Mouse (Mus musculus): ENCODE data around the gene Fbxo5. TPM values are rescaled to one million over a fixed set of nuclear protein-coding genes. Genes with fewer than 3 reads are reported as not detected.

The Fbxo5 gene
- polyA plus RNA-seq, 1 experiment from 2014 or later: 37.9 TPM

DNA sequence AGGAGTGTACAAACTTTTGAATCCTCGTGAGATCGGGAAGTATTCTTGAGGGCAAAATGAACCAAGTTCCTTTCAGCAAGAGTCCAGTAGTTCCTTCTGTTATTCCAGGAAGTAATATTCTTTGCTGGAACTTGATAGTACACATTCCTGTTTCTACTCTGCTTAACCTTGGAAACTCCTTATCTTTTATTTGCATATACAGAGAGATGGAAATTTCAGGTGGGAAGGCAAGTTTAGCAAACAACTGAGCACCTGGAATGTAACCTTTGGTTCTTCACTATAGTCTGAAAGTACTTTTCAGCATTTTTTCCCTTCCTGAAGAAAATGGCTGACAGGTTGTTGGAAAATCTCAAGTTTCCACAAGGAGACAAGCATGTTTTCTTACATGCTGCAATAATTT is 2.3 kb upstream of the Fbxo5 start:
- H3K27ac ChIP-seq: peak overlapping the region; percentile 27; the same call in 1 of the 2 replicates
- no peak overlapping the region for H3K4me2 ChIP-seq

DNA sequence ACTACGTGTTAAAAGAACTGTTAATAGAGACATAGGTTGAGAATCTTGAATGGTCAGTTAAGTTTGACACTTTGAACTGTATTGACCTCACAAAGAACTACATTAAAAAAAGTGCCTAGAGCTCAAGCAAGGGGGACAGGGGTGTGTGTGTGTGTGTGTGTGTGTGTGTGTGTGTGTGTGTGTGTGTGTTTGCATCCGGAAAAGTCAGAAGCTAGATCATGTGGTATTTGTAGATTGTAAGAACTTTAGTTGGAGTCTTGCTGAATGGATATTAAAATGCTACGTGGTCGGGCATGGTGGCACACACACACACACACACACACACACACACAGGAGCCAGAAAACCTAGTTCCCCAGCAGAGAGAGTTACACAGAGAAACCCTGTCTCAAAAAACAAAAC is 1.6 kb upstream of the Fbxo5 start:
- Histone ChIP-seq H3K27ac (peak overlapping the region; percentile 95; the same call in 1 of the 2 replicates), H3K4me1 (replicated peaks) (peaks cover 27% of the 10 kb centered on the region), H3K4me3 (no peak overlapping the region), H3K27me3 (no peaks in the 10 kb centered on the region), H3K36me3 (peaks cover 7% of the 10 kb centered on the region), H3K4me2 (no peak overlapping the region), H3K9ac (no peak overlapping the region), H3K9me3 (replicated peaks) (no peaks in the 10 kb centered on the region)
- WGBS: 70% methylated on average over 4 of the region's 4 CpGs
- ATAC-seq (replicated peaks; ENCODE audit: insufficient number of reproducible peaks, insufficient read depth, low FRiP score, low read depth): no peak

More for the DNA sequence above, 2.3 kb upstream of the Fbxo5 start:
- 48% methylated on average over 2 of the region's 2 CpGs for WGBS
- Histone ChIP-seq H3K9ac (no peak overlapping the region), H3K27me3 (no peaks in the 10 kb centered on the region), H3K36me3 (peaks cover 14% of the 10 kb centered on the region), H3K4me1 (replicated peaks) (peaks cover 24% of the 10 kb centered on the region), H3K4me3 (no peak overlapping the region), H3K9me3 (replicated peaks) (no peaks in the 10 kb centered on the region)
- no peak for ATAC-seq (replicated peaks; ENCODE audit: insufficient number of reproducible peaks, insufficient read depth, low FRiP score, low read depth)

DNA sequence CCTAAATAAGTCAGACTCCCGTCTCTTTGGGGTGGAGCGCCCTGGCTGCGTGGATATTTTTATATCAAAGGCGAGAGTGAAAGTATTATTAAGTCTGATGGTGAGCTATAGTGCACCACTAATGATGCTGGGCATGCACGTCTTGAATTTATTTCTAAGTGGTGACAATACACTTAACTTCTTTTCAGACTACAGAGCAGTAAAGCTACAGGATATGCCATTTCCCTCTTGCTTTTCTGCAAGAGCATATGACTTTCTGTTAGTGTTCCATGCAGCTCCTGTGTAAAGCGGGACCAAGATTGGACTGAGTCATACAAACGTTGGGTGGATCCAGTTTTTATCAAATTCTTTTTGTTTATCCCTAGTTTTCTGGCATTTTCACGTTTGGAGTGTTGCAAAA is 1.0 kb upstream of the Fbxo5 start:
- 11% methylated on average over 8 of the region's 8 CpGs for WGBS

DNA sequence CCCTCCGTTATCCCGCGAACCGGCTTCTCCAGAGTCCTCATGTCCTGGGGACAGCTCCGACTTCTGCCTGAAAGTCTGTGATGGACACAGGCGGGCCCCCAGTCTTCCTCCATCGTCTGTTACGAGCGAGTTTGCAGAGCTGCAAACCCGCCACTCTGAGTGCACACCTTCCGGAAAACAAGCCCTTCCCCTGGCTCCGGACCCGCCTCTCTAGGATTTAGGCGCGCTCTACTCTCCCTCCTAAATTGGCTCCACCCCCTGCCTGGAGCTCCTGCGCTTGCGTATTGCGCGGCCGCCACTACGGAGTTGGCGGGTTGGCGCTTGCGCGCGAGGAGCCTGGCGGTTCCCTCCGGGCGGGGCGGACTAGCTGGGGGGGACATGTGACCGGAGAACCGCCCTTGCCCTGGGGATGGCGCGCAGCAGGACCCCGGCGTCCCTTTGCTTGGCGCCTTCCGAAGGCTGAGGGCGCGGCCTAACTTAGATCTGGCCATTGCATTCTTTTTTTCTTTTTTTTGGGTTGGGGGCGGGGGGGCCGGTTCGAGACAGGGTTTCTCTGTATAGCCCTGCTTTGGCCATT is 419 bp upstream of the Fbxo5 start:
- Histone ChIP-seq H3K27ac (peak overlapping the region; percentile 95), H3K4me1 (replicated peaks) (peaks cover 32% of the 10 kb centered on the region), H3K4me2 (peak overlapping the region; percentile 89), H3K4me3 (peak overlapping the region; percentile 63), H3K9me3 (replicated peaks) (no peaks in the 10 kb centered on the region), H3K27me3 (no peaks in the 10 kb centered on the region), H3K36me3 (peaks cover 9% of the 10 kb centered on the region), H3K9ac (peak overlapping the region; percentile 60)
- under 1% methylated on average over 43 of the region's 43 CpGs for WGBS
- ATAC-seq (replicated peaks; ENCODE audit: insufficient number of reproducible peaks, insufficient read depth, low FRiP score, low read depth): peak; percentile 94

More for the DNA sequence above, 1.0 kb upstream of the Fbxo5 start:
- Histone ChIP-seq H3K4me1 (replicated peaks) (peaks cover 29% of the 10 kb centered on the region), H3K27ac (peak overlapping the region; percentile 95), H3K4me2 (peak overlapping the region; percentile 89), H3K4me3 (peak overlapping the region; percentile 63), H3K9me3 (replicated peaks) (no peaks in the 10 kb centered on the region), H3K9ac (peak overlapping the region; percentile 60), H3K36me3 (peaks cover 4% of the 10 kb centered on the region), H3K27me3 (no peaks in the 10 kb centered on the region)
- ATAC-seq (replicated peaks; ENCODE audit: insufficient number of reproducible peaks, insufficient read depth, low FRiP score, low read depth): no peak

DNA sequence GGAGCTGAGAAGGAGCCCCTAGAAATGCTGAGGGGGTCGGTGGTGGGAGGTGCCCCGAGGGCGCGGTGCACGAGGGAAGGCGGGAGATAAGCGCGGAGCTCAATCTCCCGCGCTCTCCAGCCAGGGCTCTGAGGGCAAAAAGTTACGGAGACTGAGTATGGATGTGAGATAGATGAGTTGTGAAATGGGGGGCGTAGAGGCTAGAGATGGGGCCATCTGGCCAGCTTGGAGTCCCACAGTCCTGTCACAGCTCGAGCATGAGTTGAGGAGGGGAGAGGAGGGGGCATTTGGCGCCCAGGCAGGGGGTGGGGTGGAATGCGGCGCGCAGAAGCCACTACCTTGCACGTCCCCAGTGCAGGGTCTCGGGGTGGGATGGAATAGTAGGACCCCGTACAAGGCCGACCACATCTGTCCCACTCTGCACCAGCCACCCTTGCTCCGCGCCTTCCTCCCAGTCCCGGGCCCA is 676 bp downstream of the Fbxo5 start:
- H3K27me3 ChIP-seq: no peaks in the 10 kb centered on the region
- H3K9ac ChIP-seq: peak overlapping the region; percentile 73
- WGBS: under 1% methylated on average over 24 of the region's 24 CpGs
- H3K4me2 ChIP-seq: peak overlapping the region; percentile 89
- H3K36me3 ChIP-seq: peaks cover 19% of the 10 kb centered on the region
- peak overlapping the region; percentile 65 for H3K27ac ChIP-seq
- no peak for ATAC-seq (replicated peaks; ENCODE audit: insufficient number of reproducible peaks, insufficient read depth, low FRiP score, low read depth)
- H3K4me3 ChIP-seq: peak overlapping the region; percentile 63
- peaks cover 33% of the 10 kb centered on the region for H3K4me1 ChIP-seq (replicated peaks)
- H3K9me3 ChIP-seq (replicated peaks): no peaks in the 10 kb centered on the region

DNA sequence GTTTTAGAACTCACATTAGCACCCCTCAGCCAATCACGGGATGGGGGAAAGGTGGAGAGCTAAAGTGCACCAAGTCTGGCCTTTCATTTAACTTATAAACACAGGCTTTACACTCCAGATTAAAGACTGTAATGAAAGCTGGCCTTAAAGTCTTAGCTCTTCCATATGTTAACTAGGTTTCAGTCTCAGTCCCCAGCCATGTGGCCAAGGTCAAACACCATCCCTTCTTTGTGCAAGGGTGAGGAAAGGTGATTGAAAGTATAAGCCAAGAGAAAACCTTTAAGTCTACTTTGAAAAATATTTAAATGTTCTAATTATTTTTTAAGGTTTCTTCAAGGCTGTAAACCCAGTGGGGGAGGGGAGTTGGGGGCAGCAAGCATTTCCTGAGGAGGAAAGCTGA is 1.7 kb downstream of the Fbxo5 start:
- ATAC-seq (replicated peaks; ENCODE audit: insufficient number of reproducible peaks, insufficient read depth, low FRiP score, low read depth): no peak
- Histone ChIP-seq H3K27me3 (no peaks in the 10 kb centered on the region), H3K9me3 (replicated peaks) (no peaks in the 10 kb centered on the region), H3K27ac (no peak overlapping the region), H3K4me3 (peak overlapping the region; percentile 63), H3K4me1 (replicated peaks) (peaks cover 33% of the 10 kb centered on the region), H3K36me3 (peaks cover 23% of the 10 kb centered on the region), H3K9ac (peak overlapping the region; percentile 48), H3K4me2 (peak overlapping the region; percentile 67)
- 12% methylated on average over 1 of the region's 1 CpGs for WGBS

DNA sequence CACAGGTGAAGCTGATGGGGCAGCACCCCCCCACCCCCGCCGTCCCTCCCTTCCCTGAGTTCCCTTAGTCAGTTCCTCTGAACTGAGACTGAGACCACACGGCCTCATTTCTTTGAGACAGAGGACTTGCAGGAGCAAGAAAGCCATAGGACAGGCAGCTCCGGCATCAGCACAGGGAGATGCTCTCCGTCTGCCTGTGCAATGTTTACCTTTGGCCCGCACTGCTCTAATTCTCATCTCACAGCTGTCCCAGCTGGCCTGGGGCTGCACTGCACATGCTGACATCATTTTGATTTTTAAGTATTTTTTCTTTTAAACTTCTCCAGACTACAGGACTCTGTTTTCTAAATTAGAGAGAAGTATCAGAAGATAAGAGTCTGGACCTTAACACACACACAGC is 2.5 kb downstream of the Fbxo5 start:
- Histone ChIP-seq H3K4me1 (replicated peaks) (peaks cover 33% of the 10 kb centered on the region), H3K36me3 (peaks cover 30% of the 10 kb centered on the region), H3K27ac (no peak overlapping the region), H3K9ac (peak overlapping the region; percentile 48), H3K27me3 (no peaks in the 10 kb centered on the region), H3K4me2 (peak overlapping the region; percentile 67), H3K9me3 (replicated peaks) (no peaks in the 10 kb centered on the region), H3K4me3 (peak overlapping the region; percentile 63)
- ATAC-seq (replicated peaks; ENCODE audit: insufficient number of reproducible peaks, insufficient read depth, low FRiP score, low read depth): no peak
- WGBS: 27% methylated on average over 6 of the region's 6 CpGs

DNA sequence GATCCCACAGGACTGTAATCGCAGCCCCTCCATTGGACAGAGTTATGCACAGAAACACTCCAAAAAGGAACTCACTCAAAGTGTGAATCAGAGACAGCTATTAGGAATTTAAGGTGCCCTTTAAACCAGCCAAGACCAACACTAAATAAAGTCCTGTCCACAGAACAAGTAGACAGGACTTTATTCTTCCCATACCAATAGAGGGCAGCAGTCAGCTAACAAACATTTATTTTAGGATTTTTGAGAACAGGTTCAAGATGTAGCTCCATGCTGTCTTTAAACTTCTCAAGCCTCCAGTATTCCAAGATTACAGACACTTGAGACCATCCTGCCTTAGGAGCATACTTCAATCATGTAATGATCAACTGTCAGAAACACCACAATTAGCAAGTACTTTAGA is 4.9 kb downstream of the Fbxo5 start:
- H3K4me3 ChIP-seq: no peak overlapping the region
- H3K9ac ChIP-seq: no peak overlapping the region
- no peak for ATAC-seq (replicated peaks; ENCODE audit: insufficient number of reproducible peaks, insufficient read depth, low FRiP score, low read depth)
- no peaks in the 10 kb centered on the region for H3K27me3 ChIP-seq
- WGBS: 91% methylated on average over 1 of the region's 1 CpGs
- no peaks in the 10 kb centered on the region for H3K9me3 ChIP-seq (replicated peaks)
- no peak overlapping the region for H3K27ac ChIP-seq
- H3K4me1 ChIP-seq (replicated peaks): peaks cover 29% of the 10 kb centered on the region
- peaks cover 30% of the 10 kb centered on the region for H3K36me3 ChIP-seq
- no peak overlapping the region for H3K4me2 ChIP-seq

DNA sequence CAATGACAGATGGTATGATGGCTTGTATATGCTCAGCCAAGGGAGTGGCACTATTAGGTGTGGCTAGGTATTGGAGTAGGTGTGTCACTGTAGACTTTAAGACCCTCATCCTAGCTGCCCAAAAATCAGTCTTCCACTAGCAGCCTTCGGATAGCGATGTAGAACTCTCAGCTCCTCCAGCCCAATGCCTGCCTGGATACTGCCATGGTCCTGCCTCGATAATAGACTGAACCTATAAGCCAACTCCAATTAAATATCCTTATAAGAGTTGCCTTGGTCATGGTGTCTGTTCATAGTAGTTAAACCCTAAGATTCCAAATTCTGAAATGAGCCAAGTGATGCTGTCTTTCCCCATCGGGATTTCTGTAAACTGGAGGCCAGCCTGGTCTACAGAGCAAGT is 7.3 kb downstream of the Fbxo5 start:
- Histone ChIP-seq H3K36me3 (peaks cover 30% of the 10 kb centered on the region), H3K4me1 (replicated peaks) (peaks cover 12% of the 10 kb centered on the region), H3K9ac (no peak overlapping the region), H3K4me2 (no peak overlapping the region), H3K9me3 (replicated peaks) (no peaks in the 10 kb centered on the region), H3K4me3 (no peak overlapping the region), H3K27ac (no peak overlapping the region), H3K27me3 (no peaks in the 10 kb centered on the region)
- 79% methylated on average over 4 of the region's 4 CpGs for WGBS
- no peak for ATAC-seq (replicated peaks; ENCODE audit: insufficient number of reproducible peaks, insufficient read depth, low FRiP score, low read depth)

DNA sequence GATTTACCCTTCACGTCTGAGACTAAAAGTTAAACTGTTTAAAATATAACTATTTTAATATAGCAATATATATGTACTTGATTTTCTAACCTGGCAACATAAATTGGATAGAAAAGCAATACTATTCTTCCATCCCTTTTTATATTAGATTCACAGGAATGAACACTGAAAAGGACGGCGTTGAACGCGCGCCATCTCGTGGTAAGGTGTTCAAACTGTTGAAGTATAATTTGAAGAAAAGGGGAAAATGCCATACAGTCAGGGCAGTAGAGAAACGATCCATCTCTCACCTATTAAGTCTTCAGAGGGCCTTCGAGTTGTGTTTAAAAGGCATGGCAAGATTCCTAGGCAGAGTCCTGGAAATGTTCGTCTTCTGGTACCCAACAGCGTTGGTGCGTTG is 14.7 kb downstream of the Fbxo5 start:
- no peak for ATAC-seq (replicated peaks; ENCODE audit: insufficient number of reproducible peaks, insufficient read depth, low FRiP score, low read depth)
- no peak overlapping the region for H3K27ac ChIP-seq
- H3K9me3 ChIP-seq (replicated peaks): no peaks in the 10 kb centered on the region
- 17% methylated on average over 12 of the region's 12 CpGs for WGBS
- H3K27me3 ChIP-seq: 0 out of 2 replicates have a peak, but pooled peaks cover 2% of the 10 kb centered on the region
- no peaks in the 10 kb centered on the region for H3K36me3 ChIP-seq
- H3K4me2 ChIP-seq: no peak overlapping the region
- H3K4me3 ChIP-seq: no peak overlapping the region
- no peak overlapping the region for H3K9ac ChIP-seq
- no peaks in the 10 kb centered on the region for H3K4me1 ChIP-seq (replicated peaks)

DNA sequence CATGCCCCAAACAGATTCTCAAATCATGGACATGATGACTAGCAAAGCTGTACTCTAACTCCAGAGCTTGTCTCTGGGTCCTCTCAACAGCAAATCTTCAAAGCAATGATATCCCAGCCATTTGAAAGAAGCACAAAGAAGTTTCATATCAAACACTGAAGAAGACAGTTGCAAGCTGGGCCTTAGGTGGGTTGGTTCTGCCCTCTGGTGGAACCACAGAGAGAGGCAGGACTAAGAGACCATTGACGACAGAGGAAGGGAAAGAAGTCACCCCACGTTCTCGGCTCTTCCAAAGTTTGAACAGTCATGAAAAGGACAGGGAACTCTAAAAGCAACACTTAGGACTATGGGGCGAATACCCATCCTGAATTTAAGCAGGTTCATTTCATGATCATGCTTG is 18.5 kb downstream of the Fbxo5 start:
- WGBS: 12% methylated on average over 4 of the region's 4 CpGs
- H3K4me3 ChIP-seq: no peak overlapping the region
- H3K9me3 ChIP-seq (replicated peaks): no peaks in the 10 kb centered on the region
- no peak overlapping the region for H3K9ac ChIP-seq
- no peaks in the 10 kb centered on the region for H3K36me3 ChIP-seq
- no peak overlapping the region for H3K27ac ChIP-seq
- H3K27me3 ChIP-seq: 0 out of 2 replicates have a peak, but pooled peaks cover 2% of the 10 kb centered on the region
- ATAC-seq (replicated peaks; ENCODE audit: insufficient number of reproducible peaks, insufficient read depth, low FRiP score, low read depth): no peak
- H3K4me2 ChIP-seq: no peak overlapping the region
- no peaks in the 10 kb centered on the region for H3K4me1 ChIP-seq (replicated peaks)

Data from heart, embryonic 15.5 days (tissue).